Comparison of ENCODE assay signal across 21 mouse cellular contexts in the genomic region with DNA sequence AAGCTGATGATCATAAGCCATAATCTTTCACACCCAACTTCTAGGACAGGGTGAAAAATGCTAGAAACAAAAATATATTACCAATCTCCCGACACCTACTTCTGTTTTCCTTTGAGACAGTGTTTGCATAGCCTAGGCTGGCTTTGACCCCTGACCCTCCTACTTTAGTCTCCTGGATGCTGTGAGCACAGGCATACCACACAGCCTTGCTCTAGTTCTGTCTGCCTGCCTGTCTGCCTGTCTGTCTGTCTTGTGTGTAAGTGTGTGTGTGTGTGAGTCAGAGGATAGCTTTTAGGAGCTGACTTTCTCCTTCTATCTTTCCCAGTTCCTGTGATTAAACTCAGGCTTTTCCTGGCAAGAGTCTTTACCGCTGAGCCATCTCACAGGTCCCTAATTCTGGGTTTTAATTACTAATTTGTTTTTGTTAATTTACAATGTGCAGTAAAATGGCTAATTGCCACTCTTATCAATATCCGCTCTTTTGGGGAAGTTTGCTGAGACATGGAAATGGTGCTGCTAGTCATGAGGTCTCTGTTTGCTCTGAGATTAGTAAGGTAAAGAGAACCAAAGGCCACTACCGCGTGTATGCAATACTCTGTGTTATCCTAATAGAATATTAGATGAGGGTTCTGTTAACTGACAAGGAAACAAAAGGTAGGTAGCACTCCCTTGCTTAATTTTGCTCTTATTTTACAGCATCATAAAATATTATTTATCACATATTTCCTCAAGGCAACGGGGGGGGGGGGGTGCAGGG.
DNase-seq lines count a peak whose midpoint lies in the region; ATAC-seq lines count a peak whose summit lies in the region.
"Had no signal": no experiment of that assay in that cellular context is flagged by ENCODE, and none has a peak within 500 bp of the region (broad histone marks: within the 10 kb centered on the region; RNA-seq: fewer than 3 reads in every experiment).

No protein-coding gene starts in this region.

- H3K4me1 ChIP-seq in midbrain, embryonic 11.5 days (ENCODE audit: control insufficient read depth, insufficient read depth, low read length), result no peaks in the 10 kb centered on the region
- no peaks in the 10 kb centered on the region for H3K4me1 ChIP-seq in midbrain, embryonic 16.5 days (ENCODE audit: control insufficient read depth, insufficient read depth, low read length)
- peaks cover 7% of the 10 kb centered on the region; the same call in 1 of the 2 replicates for H3K4me1 ChIP-seq in stomach, embryonic 16.5 days (ENCODE audit: control insufficient read depth, insufficient read depth, low read length)
- no peaks in the 10 kb centered on the region for H3K4me1 ChIP-seq in embryonic facial prominence, embryonic 10.5 days
- H3K4me1 ChIP-seq: embryonic facial prominence, embryonic 12.5 days had no signal

- no peak overlapping the region for H3K9ac ChIP-seq in midbrain, embryonic 11.5 days (ENCODE audit: low read length)
- H3K9ac ChIP-seq in midbrain, embryonic 16.5 days (ENCODE audit: low read depth, low read length), result no peak overlapping the region
- H3K9ac ChIP-seq in stomach, embryonic 16.5 days (ENCODE audit: low read length), result no peak overlapping the region
- H3K9ac ChIP-seq: embryonic facial prominence, embryonic 12.5 days; forebrain, embryonic 15.5 days; heart, embryonic 12.5 days had no signal

- 83% methylated on average over 6 of the region's 6 CpGs for WGBS in midbrain, embryonic 11.5 days
- WGBS in midbrain, embryonic 16.5 days, result 86% methylated on average over 6 of the region's 6 CpGs
- 60% methylated on average over 6 of the region's 6 CpGs for WGBS in stomach, embryonic 16.5 days
- WGBS in embryonic facial prominence, embryonic 10.5 days, result 86% methylated on average over 6 of the region's 6 CpGs

- DNase-seq in heart, adult 11 months, result peak; percentile 30
- no peak for DNase-seq in heart, postnatal 14 days
- peak; percentile 35 for DNase-seq in midbrain, embryonic 11.5 days (ENCODE audit: low spot score, missing footprints)
- no peak for DNase-seq in frontal cortex, postnatal 10 days (ENCODE audit: low spot score in 2 of 2)
- no peak for DNase-seq in embryonic facial prominence, embryonic 10.5 days (ENCODE audit: low spot score)
- DNase-seq: adrenal gland, adult 8-10 months; adrenal gland, postnatal 36 days; B cell, adult 2 months; cerebellum, adult 11 months; cerebellum, adult 8-10 months; cerebellum, postnatal 14 days; embryo, embryonic 11 days; gastrocnemius, postnatal 10 days; heart, postnatal 36 days had no signal

- no peak overlapping the region for H3K27ac ChIP-seq in midbrain, embryonic 11.5 days (ENCODE audit: low read depth, low read length)
- no peak overlapping the region for H3K27ac ChIP-seq in midbrain, embryonic 16.5 days (ENCODE audit: low read length)
- no peak overlapping the region for H3K27ac ChIP-seq in stomach, embryonic 16.5 days (ENCODE audit: low read length)
- H3K27ac ChIP-seq in embryonic facial prominence, embryonic 10.5 days (replicated peaks), result no peak overlapping the region
- H3K27ac ChIP-seq: embryonic facial prominence, embryonic 12.5 days; forebrain, embryonic 15.5 days had no signal

- H3K9me3 ChIP-seq in midbrain, embryonic 11.5 days (ENCODE audit: control insufficient read depth, low read length), result no peaks in the 10 kb centered on the region
- no peaks in the 10 kb centered on the region for H3K9me3 ChIP-seq in midbrain, embryonic 16.5 days (replicated peaks; ENCODE audit: control insufficient read depth, low read length, poor library complexity, severe bottlenecking)
- no peaks in the 10 kb centered on the region for H3K9me3 ChIP-seq in stomach, embryonic 16.5 days (replicated peaks; ENCODE audit: control insufficient read depth, low read length)
- H3K9me3 ChIP-seq in embryonic facial prominence, embryonic 10.5 days, result no peaks in the 10 kb centered on the region
- H3K9me3 ChIP-seq: embryonic facial prominence, embryonic 12.5 days; forebrain, embryonic 15.5 days; G1E; heart, embryonic 12.5 days had no signal

- H3K4me2 ChIP-seq in midbrain, embryonic 11.5 days, result no peak overlapping the region
- H3K4me2 ChIP-seq in midbrain, embryonic 16.5 days (ENCODE audit: low read length), result no peak overlapping the region
- H3K4me2 ChIP-seq in stomach, embryonic 16.5 days (ENCODE audit: low read depth, low read length), result no peak overlapping the region
- H3K4me2 ChIP-seq: embryonic facial prominence, embryonic 12.5 days; forebrain, embryonic 15.5 days; heart, embryonic 12.5 days had no signal

- H3K4me3 ChIP-seq in midbrain, embryonic 11.5 days (ENCODE audit: low read depth, low read length), result no peak overlapping the region
- H3K4me3 ChIP-seq in midbrain, embryonic 16.5 days (ENCODE audit: low read depth, low read length), result no peak overlapping the region
- H3K4me3 ChIP-seq in stomach, embryonic 16.5 days (replicated peaks; ENCODE audit: low read length), result no peak overlapping the region
- H3K4me3 ChIP-seq in embryonic facial prominence, embryonic 10.5 days, result no peak overlapping the region
- H3K4me3 ChIP-seq: embryonic facial prominence, embryonic 12.5 days; forebrain, embryonic 15.5 days; heart, embryonic 12.5 days had no signal

- intact Hi-C loops in heart, postnatal 14 days (cut with DNase I), result no loop called here

- H3K27me3 ChIP-seq in midbrain, embryonic 11.5 days (ENCODE audit: control insufficient read depth, insufficient read depth, low read length), result no peaks in the 10 kb centered on the region
- no peaks in the 10 kb centered on the region for H3K27me3 ChIP-seq in midbrain, embryonic 16.5 days (ENCODE audit: control insufficient read depth, insufficient read depth, low read depth, low read length)
- no peaks in the 10 kb centered on the region; the same call in 1 of the 2 replicates for H3K27me3 ChIP-seq in stomach, embryonic 16.5 days (ENCODE audit: control insufficient read depth, insufficient read depth, low read length)
- H3K27me3 ChIP-seq in embryonic facial prominence, embryonic 10.5 days (replicated peaks; ENCODE audit: low read depth, poor library complexity, severe bottlenecking), result no peaks in the 10 kb centered on the region
- H3K27me3 ChIP-seq: embryonic facial prominence, embryonic 12.5 days; forebrain, embryonic 15.5 days; heart, embryonic 12.5 days had no signal

- H3K36me3 ChIP-seq in midbrain, embryonic 11.5 days (ENCODE audit: control insufficient read depth, insufficient read depth, low read length), result no peaks in the 10 kb centered on the region
- H3K36me3 ChIP-seq in midbrain, embryonic 16.5 days (ENCODE audit: control insufficient read depth, insufficient read depth, low read length), result no peaks in the 10 kb centered on the region
- no peaks in the 10 kb centered on the region for H3K36me3 ChIP-seq in stomach, embryonic 16.5 days (ENCODE audit: control insufficient read depth, insufficient read depth, low read length)
- no peaks in the 10 kb centered on the region for H3K36me3 ChIP-seq in embryonic facial prominence, embryonic 10.5 days (replicated peaks)
- H3K36me3 ChIP-seq: embryonic facial prominence, embryonic 12.5 days; forebrain, embryonic 15.5 days; G1E; heart, embryonic 12.5 days had no signal

- ATAC-seq in midbrain, embryonic 11.5 days (ENCODE audit: low FRiP score), result no peak
- ATAC-seq in midbrain, embryonic 16.5 days, result no peak
- peak; percentile 65; the same call in 1 of the 2 replicates for ATAC-seq in stomach, embryonic 16.5 days (ENCODE audit: insufficient read depth, low FRiP score)
- ATAC-seq: CD4-positive, CD25-positive, alpha-beta regulatory T cell, adult 4 months; forebrain, embryonic 15.5 days had no signal

Comparison
In these comparisons a context has a peak if more than half of its experiments do, and no peak if none do; other contexts are left out.
1. DNase-seq: peak in heart, adult 11 months (single experiment) and midbrain, embryonic 11.5 days (single experiment); none in heart, postnatal 14 days (0 of 2), frontal cortex, postnatal 10 days (0 of 2) and embryonic facial prominence, embryonic 10.5 days (single experiment).